Mouse (Mus musculus) liver, embryonic 13.5 days (tissue): ENCODE measurements around the gene Lpp. TPM values are rescaled to one million over a fixed set of nuclear protein-coding genes. Genes with fewer than 3 reads are reported as not detected.

ENCODE experiments used
- ATAC-seq: fragments of 200-750 bp; cut with Nextera tagmentation; 2 replicates; pipeline ENCODE4 v1.8.0; 2017; ENCODE audit warnings: low read depth, mild to moderate bottlenecking, moderate number of reproducible peaks, moderate library complexity
- DNase-seq: peaks from one replicate; pipeline ENCODE4 v3.0.0; 2022
- H3K27ac ChIP-seq: fragments of 300-500 bp; sonication (generic); 2 replicates; pipeline ENCODE4 v1.5.1; 2015; ENCODE audit warnings: moderate library complexity, mild to moderate bottlenecking, inconsistent platforms
- H3K27me3 ChIP-seq: fragments of 300-500 bp; sonication (generic); 2 replicates; pipeline ENCODE4 v1.6.1; 2015; ENCODE audit warnings: mild to moderate bottlenecking, inconsistent platforms
- H3K36me3 ChIP-seq: fragments of 300-500 bp; sonication (generic); 2 replicates; pipeline ENCODE4 v1.6.1; 2015; ENCODE audit warnings: mild to moderate bottlenecking, inconsistent platforms
- H3K4me1 ChIP-seq: fragments of 300-500 bp; sonication (generic); replicated peaks from 2 replicates; pipeline ENCODE4 v1.6.1; 2015; ENCODE audit warnings: inconsistent platforms
- H3K4me2 ChIP-seq: fragments of 300-500 bp; sonication (generic); 2 replicates; pipeline ENCODE4 v1.6.1; 2015; ENCODE audit warnings: inconsistent platforms, mild to moderate bottlenecking, moderate library complexity
- H3K4me3 ChIP-seq: fragments of 300-500 bp; sonication (generic); replicated peaks from 2 replicates; pipeline ENCODE4 v1.5.1; 2015; ENCODE audit warnings: mild to moderate bottlenecking, inconsistent platforms
- H3K9ac ChIP-seq: fragments of 300-500 bp; sonication (generic); 2 replicates; pipeline ENCODE4 v1.6.1; 2015; ENCODE audit warnings: mild to moderate bottlenecking, inconsistent platforms
- H3K9me3 ChIP-seq: fragments of 300-500 bp; sonication (generic); replicated peaks from 2 replicates; pipeline ENCODE4 v1.6.1; 2016; ENCODE audit warnings: inconsistent platforms
- WGBS: fragments of 180-500 bp; shearing (Covaris S2); methylation state at CpG from one replicate; pipeline ENCODE4 v1.1.7; 2015; ENCODE audit not compliant: insufficient replicate concordance; 5-methylcytosine and 5-hydroxymethylcytosine counted together
- polyA plus RNA-seq: library from polyadenylated mRNA; unstranded; fragments of >200 nt; fragmentation: Nextera tagmentation; extraction: Ambion mirVana; gene quantifications from 2 replicates; pipeline ENCODE4 v1.2.1, GENCODE M21; 2015

Lpp gene
- polyA plus RNA-seq, 1 experiment from 2014 or later, result 6.1 TPM

- no peaks in the 10 kb centered on the region for H3K27me3 ChIP-seq
- no peaks in the 10 kb centered on the region for H3K36me3 ChIP-seq
- DNase-seq, result no peak
- no peak overlapping the region for H3K4me2 ChIP-seq
- H3K9ac ChIP-seq, result no peak overlapping the region
- H3K4me3 ChIP-seq, result no peak overlapping the region
- no peaks in the 10 kb centered on the region for H3K9me3 ChIP-seq
- 62% methylated on average over 2 of the region's 2 CpGs for WGBS
- no peak overlapping the region for H3K27ac ChIP-seq
- no peaks in the 10 kb centered on the region for H3K4me1 ChIP-seq
- no peak for ATAC-seq
Measured at GRCm38 (mm10) chr16:24659049-24659448, 265.7 kb downstream of the Lpp start.

- Histone ChIP-seq H3K4me2 (no peak overlapping the region), H3K27me3 (no peaks in the 10 kb centered on the region), H3K9ac (no peak overlapping the region), H3K4me3 (no peak overlapping the region), H3K4me1 (no peaks in the 10 kb centered on the region), H3K27ac (no peak overlapping the region), H3K36me3 (no peaks in the 10 kb centered on the region), H3K9me3 (no peaks in the 10 kb centered on the region)
- no peak for DNase-seq
- no peak for ATAC-seq
Measured at GRCm38 (mm10) chr16:24664131-24664530, 270.8 kb downstream of the Lpp start.

GRCm38 (mm10) chr16:24669718-24670460 lies 276.6 kb downstream of the Lpp start:
- Histone ChIP-seq H3K9ac (no peak overlapping the region), H3K27me3 (no peaks in the 10 kb centered on the region), H3K9me3 (no peaks in the 10 kb centered on the region), H3K36me3 (no peaks in the 10 kb centered on the region), H3K27ac (no peak overlapping the region), H3K4me3 (no peak overlapping the region), H3K4me2 (no peak overlapping the region), H3K4me1 (no peaks in the 10 kb centered on the region; the same call in 1 of the 2 replicates)
- no peak for DNase-seq
- 41% methylated on average over 5 of the region's 5 CpGs for WGBS
- ATAC-seq, result no peak

GRCm38 (mm10) chr16:24678942-24679341 lies 285.6 kb downstream of the Lpp start:
- Histone ChIP-seq H3K9ac (no peak overlapping the region), H3K4me1 (no peaks in the 10 kb centered on the region), H3K27ac (no peak overlapping the region), H3K4me3 (no peak overlapping the region), H3K9me3 (no peaks in the 10 kb centered on the region), H3K4me2 (no peak overlapping the region), H3K27me3 (no peaks in the 10 kb centered on the region), H3K36me3 (no peaks in the 10 kb centered on the region)
- DNase-seq, result no peak
- no peak for ATAC-seq

GRCm38 (mm10) chr16:24695062-24695461 lies 301.8 kb downstream of the Lpp start:
- 71% methylated on average over 4 of the region's 4 CpGs for WGBS
- H3K4me3 ChIP-seq, result no peak overlapping the region
- no peaks in the 10 kb centered on the region for H3K9me3 ChIP-seq
- no peaks in the 10 kb centered on the region for H3K36me3 ChIP-seq
- no peak overlapping the region for H3K27ac ChIP-seq
- ATAC-seq (no peak), DNase-seq (no peak)
- no peak overlapping the region for H3K4me2 ChIP-seq
- H3K4me1 ChIP-seq, result no peaks in the 10 kb centered on the region
- no peak overlapping the region for H3K9ac ChIP-seq
- no peaks in the 10 kb centered on the region for H3K27me3 ChIP-seq

- H3K27ac ChIP-seq, result no peak overlapping the region
- no peaks in the 10 kb centered on the region for H3K36me3 ChIP-seq
- H3K27me3 ChIP-seq, result no peaks in the 10 kb centered on the region
- no peak for ATAC-seq
- DNase-seq, result no peak
- H3K4me3 ChIP-seq, result no peak overlapping the region
- H3K4me1 ChIP-seq, result no peaks in the 10 kb centered on the region
- H3K4me2 ChIP-seq, result no peak overlapping the region
- WGBS, result 59% methylated on average over 3 of the region's 3 CpGs
- H3K9ac ChIP-seq, result no peak overlapping the region
- no peaks in the 10 kb centered on the region for H3K9me3 ChIP-seq
Measured at GRCm38 (mm10) chr16:24704215-24704614, 310.9 kb downstream of the Lpp start.

- no peaks in the 10 kb centered on the region for H3K9me3 ChIP-seq
- WGBS, result 69% methylated on average over 4 of the region's 4 CpGs
- no peak overlapping the region for H3K9ac ChIP-seq
- no peaks in the 10 kb centered on the region for H3K27me3 ChIP-seq
- H3K4me3 ChIP-seq, result no peak overlapping the region
- no peak for DNase-seq
- ATAC-seq, result no peak
- H3K4me2 ChIP-seq, result no peak overlapping the region
- no peaks in the 10 kb centered on the region for H3K36me3 ChIP-seq
- no peaks in the 10 kb centered on the region for H3K4me1 ChIP-seq
- no peak overlapping the region for H3K27ac ChIP-seq
Measured at GRCm38 (mm10) chr16:24723641-24724040, 330.3 kb downstream of the Lpp start.

- Histone ChIP-seq H3K4me1 (0 out of 2 replicates have a peak, but pooled peaks cover 6% of the 10 kb centered on the region), H3K4me3 (no peak overlapping the region), H3K36me3 (no peaks in the 10 kb centered on the region), H3K4me2 (no peak overlapping the region), H3K9ac (no peak overlapping the region), H3K9me3 (no peaks in the 10 kb centered on the region), H3K27ac (no peak overlapping the region), H3K27me3 (no peaks in the 10 kb centered on the region)
- DNase-seq, result no peak
- WGBS, result 48% methylated on average over 1 of the region's 1 CpGs
- no peak for ATAC-seq
Measured at GRCm38 (mm10) chr16:24732751-24733150, 339.4 kb downstream of the Lpp start.

- Histone ChIP-seq H3K9me3 (no peaks in the 10 kb centered on the region), H3K27ac (no peak overlapping the region), H3K27me3 (no peaks in the 10 kb centered on the region), H3K36me3 (no peaks in the 10 kb centered on the region), H3K4me2 (no peak overlapping the region), H3K4me1 (0 out of 2 replicates have a peak, but pooled peaks cover 6% of the 10 kb centered on the region), H3K9ac (no peak overlapping the region), H3K4me3 (no peak overlapping the region)
- DNase-seq (no peak), ATAC-seq (no peak)
- WGBS, result 60% methylated on average over 1 of the region's 1 CpGs
Measured at GRCm38 (mm10) chr16:24733321-24733720, 340.0 kb downstream of the Lpp start.

GRCm38 (mm10) chr16:24735754-24736153 lies 342.4 kb downstream of the Lpp start:
- H3K27me3 ChIP-seq, result no peaks in the 10 kb centered on the region
- ATAC-seq (no peak), DNase-seq (no peak)
- no peak overlapping the region for H3K9ac ChIP-seq
- H3K4me2 ChIP-seq, result no peak overlapping the region
- 59% methylated on average over 2 of the region's 2 CpGs for WGBS
- H3K36me3 ChIP-seq, result no peaks in the 10 kb centered on the region
- no peak overlapping the region for H3K4me3 ChIP-seq
- no peaks in the 10 kb centered on the region for H3K9me3 ChIP-seq
- no peak overlapping the region for H3K27ac ChIP-seq
- 0 out of 2 replicates have a peak, but pooled peaks cover 6% of the 10 kb centered on the region for H3K4me1 ChIP-seq

- 51% methylated on average over 10 of the region's 10 CpGs for WGBS
- ATAC-seq (no peak), DNase-seq (no peak)
- Histone ChIP-seq H3K27ac (no peak overlapping the region), H3K36me3 (no peaks in the 10 kb centered on the region), H3K4me3 (no peak overlapping the region), H3K9me3 (no peaks in the 10 kb centered on the region), H3K4me2 (no peak overlapping the region), H3K27me3 (no peaks in the 10 kb centered on the region), H3K4me1 (0 out of 2 replicates have a peak, but pooled peaks cover 6% of the 10 kb centered on the region), H3K9ac (no peak overlapping the region)
Measured at GRCm38 (mm10) chr16:24737362-24738057, 344.2 kb downstream of the Lpp start.

- Histone ChIP-seq H3K27ac (no peak overlapping the region), H3K9ac (no peak overlapping the region), H3K4me2 (no peak overlapping the region), H3K4me1 (0 out of 2 replicates have a peak, but pooled peaks cover 6% of the 10 kb centered on the region), H3K36me3 (no peaks in the 10 kb centered on the region), H3K9me3 (no peaks in the 10 kb centered on the region), H3K27me3 (no peaks in the 10 kb centered on the region), H3K4me3 (no peak overlapping the region)
- ATAC-seq (no peak), DNase-seq (no peak)
- 64% methylated on average over 4 of the region's 4 CpGs for WGBS
Measured at GRCm38 (mm10) chr16:24740714-24741113, 347.4 kb downstream of the Lpp start.
